8 mouse cellular contexts compared by ENCODE assay signal in genomic region chr2:148375326-148376150, GRCm38 (mm10). TPM values are rescaled to one million over a fixed set of nuclear protein-coding genes. Genes with fewer than 3 reads are reported as not detected.
DNase-seq lines count a peak whose midpoint lies in the region; ATAC-seq lines count a peak whose summit lies in the region.

No protein-coding gene starts in this region.

- H3K27me3 ChIP-seq in midbrain, embryonic 11.5 days (ENCODE audit: control insufficient read depth, insufficient read depth, low read length): no peaks in the 10 kb centered on the region
- no peaks in the 10 kb centered on the region for H3K27me3 ChIP-seq in midbrain, embryonic 16.5 days (ENCODE audit: control insufficient read depth, insufficient read depth, low read depth, low read length)
- H3K27me3 ChIP-seq in embryonic facial prominence, embryonic 11.5 days (ENCODE audit: control insufficient read depth, insufficient read depth, low read length): no peaks in the 10 kb centered on the region

- no peaks in the 10 kb centered on the region for H3K36me3 ChIP-seq in midbrain, embryonic 11.5 days (ENCODE audit: control insufficient read depth, insufficient read depth, low read length)
- no peaks in the 10 kb centered on the region for H3K36me3 ChIP-seq in midbrain, embryonic 16.5 days (ENCODE audit: control insufficient read depth, insufficient read depth, low read length)
- no peaks in the 10 kb centered on the region for H3K36me3 ChIP-seq in embryonic facial prominence, embryonic 11.5 days (replicated peaks; ENCODE audit: control insufficient read depth, insufficient read depth, low read depth, low read length)

- no peak overlapping the region for H3K9ac ChIP-seq in midbrain, embryonic 11.5 days (ENCODE audit: low read length)
- no peak overlapping the region for H3K9ac ChIP-seq in midbrain, embryonic 16.5 days (ENCODE audit: low read depth, low read length)
- H3K9ac ChIP-seq in embryonic facial prominence, embryonic 11.5 days (replicated peaks; ENCODE audit: low read length): no peak overlapping the region

- no peaks in the 10 kb centered on the region for H3K9me3 ChIP-seq in midbrain, embryonic 11.5 days (ENCODE audit: control insufficient read depth, low read length)
- H3K9me3 ChIP-seq in midbrain, embryonic 16.5 days (replicated peaks; ENCODE audit: control insufficient read depth, low read length, poor library complexity, severe bottlenecking): no peaks in the 10 kb centered on the region
- H3K9me3 ChIP-seq in embryonic facial prominence, embryonic 11.5 days (replicated peaks; ENCODE audit: control insufficient read depth, low read length): no peaks in the 10 kb centered on the region

- no peaks in the 10 kb centered on the region for H3K4me1 ChIP-seq in midbrain, embryonic 11.5 days (ENCODE audit: control insufficient read depth, insufficient read depth, low read length)
- H3K4me1 ChIP-seq in midbrain, embryonic 16.5 days (ENCODE audit: control insufficient read depth, insufficient read depth, low read length): no peaks in the 10 kb centered on the region
- H3K4me1 ChIP-seq in embryonic facial prominence, embryonic 11.5 days (ENCODE audit: control insufficient read depth, insufficient read depth, low read length): no peaks in the 10 kb centered on the region

- no peak for ATAC-seq in CD4-positive, CD25-positive, alpha-beta regulatory T cell, adult 4 months
- no peak for ATAC-seq in midbrain, embryonic 11.5 days (ENCODE audit: low FRiP score)
- no peak for ATAC-seq in midbrain, embryonic 16.5 days
- no peak; the same call in 1 of the 2 replicates for ATAC-seq in embryonic facial prominence, embryonic 11.5 days (replicated peaks; ENCODE audit: insufficient number of reproducible peaks, low FRiP score, low TSS enrichment, low read depth)
- ATAC-seq in neutrophil, adult 5-6 weeks (ENCODE audit: extremely low read depth, insufficient number of reproducible peaks, low FRiP score, poor library complexity, severe bottlenecking): peak; percentile 66

- H3K4me3 ChIP-seq in midbrain, embryonic 11.5 days (ENCODE audit: low read depth, low read length): no peak overlapping the region
- H3K4me3 ChIP-seq in midbrain, embryonic 16.5 days (ENCODE audit: low read depth, low read length): no peak overlapping the region
- no peak overlapping the region for H3K4me3 ChIP-seq in embryonic facial prominence, embryonic 11.5 days (ENCODE audit: low read depth, low read length)

- peak; percentile 36 for DNase-seq in CD4-positive, CD25-positive, alpha-beta regulatory T cell, adult 2 months (ENCODE audit: low read depth, low spot score)
- peak; percentile 90 for DNase-seq in midbrain, embryonic 11.5 days (ENCODE audit: low spot score, missing footprints)
- peak; percentile 61 for DNase-seq in embryonic facial prominence, embryonic 11.5 days (ENCODE audit: low spot score)
- peak; percentile 70 to 74 for DNase-seq in kidney, postnatal 4 days
- no peak for DNase-seq in frontal cortex, adult 2 months (ENCODE audit: extremely low spot score in 1 of 2, low spot score in 1 of 2)

- WGBS in midbrain, embryonic 11.5 days: 78% methylated on average over 10 of the region's 10 CpGs
- WGBS in midbrain, embryonic 16.5 days: 80% methylated on average over 10 of the region's 10 CpGs
- WGBS in embryonic facial prominence, embryonic 11.5 days: 71% methylated on average over 10 of the region's 10 CpGs

- no peak overlapping the region for H3K4me2 ChIP-seq in midbrain, embryonic 11.5 days
- no peak overlapping the region for H3K4me2 ChIP-seq in midbrain, embryonic 16.5 days (ENCODE audit: low read length)
- no peak overlapping the region for H3K4me2 ChIP-seq in embryonic facial prominence, embryonic 11.5 days (ENCODE audit: low read depth, low read length)

- no peak overlapping the region for H3K27ac ChIP-seq in midbrain, embryonic 11.5 days (ENCODE audit: low read depth, low read length)
- H3K27ac ChIP-seq in midbrain, embryonic 16.5 days (ENCODE audit: low read length): no peak overlapping the region
- no peak overlapping the region for H3K27ac ChIP-seq in embryonic facial prominence, embryonic 11.5 days (replicated peaks; ENCODE audit: low read depth, low read length)

RNA-seq across cellular contexts. Expression of gene Sstr4, which starts 19.6 kb away (rescaled TPM):
- not detected for polyA plus RNA-seq in CD4-positive, CD25-positive, alpha-beta regulatory T cell, adult 4 months (2017; shearing (Covaris generic))
- 1.4 and 2.2 TPM in 2 replicates for polyA plus RNA-seq in midbrain, embryonic 11.5 days (2014; fragmentation: Nextera tagmentation; extraction: Ambion mirVana)
- polyA plus RNA-seq in midbrain, embryonic 16.5 days (2015; fragmentation: Nextera tagmentation; extraction: Ambion mirVana): 4.3 and 4.4 TPM in 2 replicates
- 2.2 and 2.5 TPM in 2 replicates for polyA plus RNA-seq in embryonic facial prominence, embryonic 11.5 days (2014; fragmentation: Nextera tagmentation; extraction: Ambion mirVana)
- total RNA-seq in neutrophil, adult 5-6 weeks (2017): 2.0 and 3.6 TPM in 2 replicates
- 15.1 and 19.0 TPM in 2 replicates for polyA plus RNA-seq in frontal cortex, adult 2 months (2012; rRNA removed)

RNA-seq across cellular contexts. Expression of gene Thbd, which starts 32.5 kb away (rescaled TPM):
- under 1 TPM in 1 of 2 experiments, not detected in 1; 0.08 TPM for polyA plus RNA-seq in CD4-positive, CD25-positive, alpha-beta regulatory T cell, adult 4 months (2017; shearing (Covaris generic))
- polyA plus RNA-seq in midbrain, embryonic 11.5 days (2014; fragmentation: Nextera tagmentation; extraction: Ambion mirVana): 16.3 and 21.0 TPM in 2 replicates
- polyA plus RNA-seq in midbrain, embryonic 16.5 days (2015; fragmentation: Nextera tagmentation; extraction: Ambion mirVana): 8.2 and 10.0 TPM in 2 replicates
- polyA plus RNA-seq in embryonic facial prominence, embryonic 11.5 days (2014; fragmentation: Nextera tagmentation; extraction: Ambion mirVana): 12.9 and 13.8 TPM in 2 replicates
- 17.3 and 18.0 TPM in 2 replicates for total RNA-seq in neutrophil, adult 5-6 weeks (2017)
- polyA plus RNA-seq in frontal cortex, adult 2 months (2012; rRNA removed): 10.3 and 11.2 TPM in 2 replicates

Comparison
In these comparisons a context has a peak if more than half of its experiments do, and no peak if none do; other contexts are left out.
1. DNase-seq: peak in CD4-positive, CD25-positive, alpha-beta regulatory T cell, adult 2 months (single experiment), midbrain, embryonic 11.5 days (single experiment), embryonic facial prominence, embryonic 11.5 days (single experiment) and kidney, postnatal 4 days (2 of 2); none in frontal cortex, adult 2 months (0 of 2).